Comparison of ENCODE assay signal across 8 mouse cellular contexts in the genomic region with DNA sequence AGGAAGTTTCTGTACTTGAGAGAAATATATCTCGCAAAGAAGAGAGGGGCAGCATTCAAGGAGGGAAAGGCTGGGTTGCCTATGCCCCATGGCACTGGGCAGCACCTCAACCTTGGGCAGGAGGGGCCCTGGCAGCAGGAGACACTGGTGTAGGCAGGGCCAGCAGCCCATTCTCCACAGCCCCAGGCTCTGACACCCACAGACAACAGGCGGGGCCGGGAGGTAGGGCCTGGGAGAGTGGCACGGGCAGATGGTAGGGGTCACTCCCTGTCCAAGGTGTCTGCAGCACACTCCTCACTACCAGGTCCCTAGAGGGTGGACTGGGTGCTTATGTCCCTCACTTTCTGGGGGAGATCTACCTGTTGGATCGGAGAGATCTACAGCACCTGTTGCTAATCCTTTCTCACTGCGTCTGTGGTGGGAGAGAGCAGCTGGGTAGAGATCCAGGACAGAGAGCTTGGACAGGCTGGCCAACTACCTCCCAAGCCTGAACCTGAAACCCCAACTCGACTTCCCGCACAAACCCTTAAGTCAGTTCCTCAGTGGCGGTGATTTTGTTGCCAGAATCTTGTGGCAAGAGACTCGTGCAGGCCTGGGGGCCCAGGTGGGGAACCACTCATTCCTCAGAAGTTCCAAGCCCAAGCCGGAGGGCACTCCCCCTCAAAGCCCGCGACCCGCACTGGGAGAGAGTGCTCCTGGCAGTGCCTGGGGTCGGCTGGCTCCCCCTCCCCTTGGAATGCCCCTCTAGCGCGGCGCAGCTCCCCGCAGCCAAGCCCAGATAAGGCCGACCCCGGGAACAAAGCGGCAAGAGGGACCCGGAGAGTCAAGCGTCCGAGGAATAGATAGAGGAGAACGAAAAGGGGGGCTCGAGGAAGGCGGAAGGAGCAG. TPM values are rescaled to one million over a fixed set of nuclear protein-coding genes. Genes with fewer than 3 reads are reported as not detected.
A peak's percentile ranks its signal among the peaks of the same experiment; 100 is the strongest.
DNase-seq lines count a peak whose midpoint lies in the region; ATAC-seq and TF ChIP-seq lines count a peak whose summit lies in the region.

No protein-coding gene starts in this region.

- intact Hi-C loops in heart, adult 2 months (cut with DNase I): loop anchor here (5.0 kb wide), 1 partner anchor 165 kb away; no protein-coding TSS in a partner anchor
- intact Hi-C loops in heart, postnatal 14 days (cut with DNase I): loop anchor here (2.0 to 5.0 kb wide), 2 partner anchors 36 to 165 kb away; no protein-coding TSS in a partner anchor

- H3K4me3 ChIP-seq in heart, adult 2 months: peak overlapping the region; percentile 95
- peak overlapping the region; percentile 91 for H3K4me3 ChIP-seq in forebrain, embryonic 11.5 days (ENCODE audit: low read depth, low read length)
- H3K4me3 ChIP-seq in intestine, embryonic 16.5 days (ENCODE audit: low read length): peak overlapping the region; percentile 97

- H3K27ac ChIP-seq in heart, adult 2 months: peak overlapping the region; percentile 94
- peak overlapping the region; percentile 59 for H3K27ac ChIP-seq in forebrain, embryonic 11.5 days (ENCODE audit: low read depth, low read length)
- H3K27ac ChIP-seq in intestine, embryonic 16.5 days (ENCODE audit: low read length): peak overlapping the region; percentile 83

- TF ChIP-seq CTCF in heart, adult 2 months (IDR thresholded peaks at IDR 0.05): no peak

- no peaks in the 10 kb centered on the region for H3K27me3 ChIP-seq in heart, adult 2 months (ENCODE audit: control insufficient read depth, insufficient read depth, low read length)
- no peaks in the 10 kb centered on the region for H3K27me3 ChIP-seq in forebrain, embryonic 11.5 days (ENCODE audit: control insufficient read depth, insufficient read depth, low read length)
- H3K27me3 ChIP-seq in intestine, embryonic 16.5 days (replicated peaks; ENCODE audit: control insufficient read depth, insufficient read depth, low read length): no peaks in the 10 kb centered on the region

- H3K9ac ChIP-seq in heart, adult 2 months (ENCODE audit: low read depth, low read length): peak overlapping the region; percentile 78
- peak overlapping the region; percentile 87 for H3K9ac ChIP-seq in forebrain, embryonic 11.5 days (ENCODE audit: low read length)
- peak overlapping the region; percentile 95 for H3K9ac ChIP-seq in intestine, embryonic 16.5 days (ENCODE audit: low read depth, low read length)

- ATAC-seq in forebrain, embryonic 11.5 days (replicated peaks; ENCODE audit: low FRiP score): peak; percentile 39
- ATAC-seq in intestine, embryonic 16.5 days: no peak; the same call in 1 of the 2 replicates

- DNase-seq in heart, adult 2 months: peak; percentile 55 to 67
- DNase-seq in heart, postnatal 14 days: no peak
- DNase-seq in ZHBTc4 (ENCODE audit: low read depth, low spot score) (peak; percentile 65), adipocyte (ENCODE audit: low spot score) (no peak)
- DNase-seq in forebrain, embryonic 11.5 days (ENCODE audit: low spot score): peak; percentile 83
- peak; percentile 38 for DNase-seq in lung, postnatal 10 days
- no peak for DNase-seq in layer of hippocampus, adult 8-10 months (ENCODE audit: low spot score in 2 of 2)

- peak overlapping the region; percentile 84 for H3K4me2 ChIP-seq in forebrain, embryonic 11.5 days (ENCODE audit: low read depth, low read length, severe bottlenecking)
- peak overlapping the region; percentile 90 for H3K4me2 ChIP-seq in intestine, embryonic 16.5 days (ENCODE audit: low read depth, low read length)

- H3K79me2 ChIP-seq in heart, adult 2 months (replicated peaks; ENCODE audit: control insufficient read depth, insufficient read depth, low read length): peaks cover 4% of the 10 kb centered on the region; the same call in 1 of the 2 replicates

- 2% methylated on average over 28 of the region's 28 CpGs for WGBS in heart, adult 2 months
- WGBS in forebrain, embryonic 11.5 days: 4% methylated on average over 28 of the region's 28 CpGs
- WGBS in intestine, embryonic 16.5 days: 4% methylated on average over 28 of the region's 28 CpGs

- H3K4me1 ChIP-seq in heart, adult 2 months (ENCODE audit: control insufficient read depth, insufficient read depth, low read length): peaks cover 15% of the 10 kb centered on the region
- peaks cover 28% of the 10 kb centered on the region for H3K4me1 ChIP-seq in forebrain, embryonic 11.5 days (replicated peaks; ENCODE audit: control insufficient read depth, insufficient read depth, low read length)
- peaks cover 61% of the 10 kb centered on the region for H3K4me1 ChIP-seq in intestine, embryonic 16.5 days (ENCODE audit: control insufficient read depth, insufficient read depth, low read length)

- TF ChIP-seq POLR2A in heart, adult 2 months (IDR thresholded peaks at IDR 0.05; ENCODE audit: insufficient read depth, low read depth, low read length): no peak

- no peak for TF ChIP-seq EP300 in heart, adult 2 months (IDR thresholded peaks at IDR 0.05; ENCODE audit: insufficient read depth, low read depth, low read length)

- no peaks in the 10 kb centered on the region for H3K36me3 ChIP-seq in heart, adult 2 months (ENCODE audit: control insufficient read depth, insufficient read depth, low read length)
- no peaks in the 10 kb centered on the region; the same call in 1 of the 2 replicates for H3K36me3 ChIP-seq in forebrain, embryonic 11.5 days (ENCODE audit: control insufficient read depth, insufficient read depth, low read length)
- H3K36me3 ChIP-seq in intestine, embryonic 16.5 days (ENCODE audit: control insufficient read depth, insufficient read depth, low read length): no peaks in the 10 kb centered on the region

- H3K9me3 ChIP-seq in forebrain, embryonic 11.5 days (ENCODE audit: control insufficient read depth, low read length): no peaks in the 10 kb centered on the region
- no peaks in the 10 kb centered on the region for H3K9me3 ChIP-seq in intestine, embryonic 16.5 days (ENCODE audit: control insufficient read depth, low read length)

RNA-seq across cellular contexts. Expression of a gene that starts 0.7 kb away (rescaled TPM):
- total RNA-seq in heart, adult 2 months (2021): 10 to 100 TPM; 40.5 to 43.8 TPM
- 38.5 TPM in 2 replicates for polyA plus RNA-seq in heart, adult 2 months (2012; rRNA removed)
- total RNA-seq in heart, postnatal 14 days (2021): 10 to 100 TPM; 54.0 to 54.9 TPM
- polyA plus RNA-seq in forebrain, embryonic 11.5 days (2014; fragmentation: Nextera tagmentation; extraction: Ambion mirVana): 20.4 and 21.2 TPM in 2 replicates
- polyA plus RNA-seq in intestine, embryonic 16.5 days (2015; fragmentation: Nextera tagmentation; extraction: Ambion mirVana): 11.2 and 11.7 TPM in 2 replicates
- 10 to 100 TPM; 17.1 to 21.7 (median 20.0) TPM for total RNA-seq in layer of hippocampus, adult 8-10 months (2022)

RNA-seq across cellular contexts. Expression of a gene that starts 1.7 kb away (rescaled TPM):
- total RNA-seq in heart, adult 2 months (2021): 1 to 10 TPM; 7.2 to 9.3 TPM
- polyA plus RNA-seq in heart, adult 2 months (2012; rRNA removed): 15.9 and 16.3 TPM in 2 replicates
- 10 to 100 TPM in 1 of 2 experiments, 1 to 10 TPM in 1; 8.7 to 12.1 TPM for total RNA-seq in heart, postnatal 14 days (2021)
- 29.4 and 33.4 TPM in 2 replicates for polyA plus RNA-seq in forebrain, embryonic 11.5 days (2014; fragmentation: Nextera tagmentation; extraction: Ambion mirVana)
- 34.2 and 37.7 TPM in 2 replicates for polyA plus RNA-seq in intestine, embryonic 16.5 days (2015; fragmentation: Nextera tagmentation; extraction: Ambion mirVana)
- total RNA-seq in layer of hippocampus, adult 8-10 months (2022): 10 to 100 TPM; 12.5 to 18.7 (median 16.9) TPM

RNA-seq across cellular contexts. Expression of a gene that starts 11.1 kb away (rescaled TPM):
- total RNA-seq in heart, adult 2 months (2021): 10 to 100 TPM; 18.4 to 20.3 TPM
- 19.4 and 20.2 TPM in 2 replicates for polyA plus RNA-seq in heart, adult 2 months (2012; rRNA removed)
- total RNA-seq in heart, postnatal 14 days (2021): 10 to 100 TPM; 15.0 to 18.2 TPM
- polyA plus RNA-seq in forebrain, embryonic 11.5 days (2014; fragmentation: Nextera tagmentation; extraction: Ambion mirVana): 3.9 and 5.5 TPM in 2 replicates
- polyA plus RNA-seq in intestine, embryonic 16.5 days (2015; fragmentation: Nextera tagmentation; extraction: Ambion mirVana): 102 and 107 TPM in 2 replicates
- total RNA-seq in layer of hippocampus, adult 8-10 months (2022): 1 to 10 TPM; 1.6 to 4.2 (median 2.4) TPM

RNA-seq across cellular contexts. Expression of a gene that starts 45.4 kb away (rescaled TPM):
- total RNA-seq in heart, adult 2 months (2021): under 1 TPM in 1 of 2 experiments, not detected in 1; 0.05 TPM
- 0.20 and 0.29 TPM in 2 replicates for polyA plus RNA-seq in heart, adult 2 months (2012; rRNA removed)
- total RNA-seq in heart, postnatal 14 days (2021): under 1 TPM; 0.07 to 0.14 TPM
- 0.16 TPM in 1 of 2 replicates, not detected in the other for polyA plus RNA-seq in forebrain, embryonic 11.5 days (2014; fragmentation: Nextera tagmentation; extraction: Ambion mirVana)
- 168 and 230 TPM in 2 replicates for polyA plus RNA-seq in intestine, embryonic 16.5 days (2015; fragmentation: Nextera tagmentation; extraction: Ambion mirVana)
- 1 to 10 TPM in 1 of 4 experiments, under 1 TPM in 3; 0.11 to 1.2 (median 0.56) TPM for total RNA-seq in layer of hippocampus, adult 8-10 months (2022)

RNA-seq across cellular contexts. Expression of a gene that starts 47.5 kb away (rescaled TPM):
- 100 to 1,000 TPM in 1 of 2 experiments, 10 to 100 TPM in 1; 99.5 to 103 TPM for total RNA-seq in heart, adult 2 months (2021)
- 125 and 135 TPM in 2 replicates for polyA plus RNA-seq in heart, adult 2 months (2012; rRNA removed)
- 100 to 1,000 TPM; 103 to 111 TPM for total RNA-seq in heart, postnatal 14 days (2021)
- 25.9 and 28.9 TPM in 2 replicates for polyA plus RNA-seq in forebrain, embryonic 11.5 days (2014; fragmentation: Nextera tagmentation; extraction: Ambion mirVana)
- 19.7 and 21.1 TPM in 2 replicates for polyA plus RNA-seq in intestine, embryonic 16.5 days (2015; fragmentation: Nextera tagmentation; extraction: Ambion mirVana)
- 10 to 100 TPM; 49.7 to 64.2 (median 52.3) TPM for total RNA-seq in layer of hippocampus, adult 8-10 months (2022)

Comparison
In these comparisons a context has a peak if more than half of its experiments do, and no peak if none do; other contexts are left out.
1. DNase-seq: peak in heart, adult 2 months (2 of 2), ZHBTc4 (single experiment), forebrain, embryonic 11.5 days (single experiment) and lung, postnatal 10 days (single experiment); none in heart, postnatal 14 days (0 of 2), layer of hippocampus, adult 8-10 months (0 of 2) and adipocyte (single experiment).
2. Peak in every context shown above with its lines, with median percentiles within 50 percentile points of each other: H3K27ac ChIP-seq, H3K4me3 ChIP-seq and H3K9ac ChIP-seq.